Mouse (Mus musculus): Measurements from ENCODE around the gene Vwa3a.

DNA sequence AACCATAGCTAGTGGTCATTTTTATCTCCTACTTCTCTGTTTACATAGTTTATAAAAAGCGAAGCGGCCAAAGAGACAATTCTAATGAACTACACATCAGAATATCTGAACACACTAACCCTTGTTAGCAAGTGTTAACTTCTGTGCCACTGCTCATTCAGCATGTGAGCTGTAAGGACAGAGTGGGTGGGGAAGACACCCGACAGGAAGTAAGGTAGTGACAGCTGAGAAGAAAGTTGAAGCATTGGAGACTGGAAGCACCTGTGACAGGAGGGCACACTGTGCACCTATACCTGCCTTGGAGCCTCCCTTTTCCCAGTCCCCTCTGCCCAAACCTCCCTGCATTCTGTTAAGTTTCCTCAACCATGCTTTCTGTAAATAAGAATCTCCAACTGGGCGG, 17.1 kb upstream of the Vwa3a start:
- no peak for TF ChIP-seq GATA1 (IDR thresholded peaks at IDR 0.05; ENCODE audit: borderline replicate concordance, low read length)
- no peak for TF ChIP-seq CTCF (IDR thresholded peaks at IDR 0.05; ENCODE audit: low read depth, low read length)
- no peak for TF ChIP-seq TAL1 (conservative IDR thresholded peaks at IDR 0.05; ENCODE audit: low read depth, low read length)
- no peak for TF ChIP-seq POLR2AphosphoS5 (IDR thresholded peaks at IDR 0.05; ENCODE audit: insufficient replicate concordance, low read depth, low read length)
- no peak for TF ChIP-seq GATA2 (IDR thresholded peaks at IDR 0.05; ENCODE audit: borderline replicate concordance, low read depth, low read length)

Data from G1E (cell line).